Mouse (Mus musculus): ENCODE data around the gene Pi4k2a. TPM values are rescaled to one million over a fixed set of nuclear protein-coding genes. Genes with fewer than 3 reads are reported as not detected.

Pi4k2a gene
- polyA plus RNA-seq, 1 experiment, result 22.3 TPM

DNA sequence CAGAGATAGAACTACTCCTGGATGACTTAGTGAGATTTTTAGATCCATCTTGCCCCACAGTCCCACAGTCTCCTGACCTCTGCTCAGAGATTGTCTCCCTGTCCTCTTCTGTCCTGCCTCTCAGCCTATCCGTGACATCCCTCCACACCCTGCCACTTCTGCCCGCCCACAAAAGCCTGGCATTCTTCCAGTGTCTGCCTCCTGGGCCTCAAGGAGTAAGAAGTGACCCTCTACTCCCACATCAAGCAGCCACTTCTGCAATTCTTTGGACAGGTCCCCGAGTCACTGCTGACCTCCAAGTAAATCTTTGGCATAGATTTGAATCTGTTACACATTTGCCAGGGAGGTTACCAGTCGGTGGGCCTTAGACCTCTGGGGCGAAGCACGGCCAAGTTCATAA, 36.0 kb upstream of the Pi4k2a start:
- DNase-seq (ENCODE audit: low read depth in 1 of 2, low spot score in 2 of 2), result no peak
- WGBS, result 66% methylated on average over 6 of the region's 6 CpGs
- Histone ChIP-seq H3K4me3 (ENCODE audit: extremely low read depth, insufficient read depth, insufficient read length) (no peak overlapping the region), H3K4me1 (ENCODE audit: control insufficient read depth, insufficient read depth, insufficient read length) (no peaks in the 10 kb centered on the region), H3K27me3 (ENCODE audit: control insufficient read depth, insufficient read depth, low read length) (no peaks in the 10 kb centered on the region), H3K36me3 (ENCODE audit: control insufficient read depth, insufficient read depth, low read length) (no peaks in the 10 kb centered on the region), H3K27ac (ENCODE audit: insufficient read depth, low read length) (no peak overlapping the region)
- TF ChIP-seq POLR2A (IDR thresholded peaks at IDR 0.05; ENCODE audit: low read depth, low read length) (no peak), CTCF (IDR thresholded peaks at IDR 0.05; ENCODE audit: extremely low read depth, insufficient read depth, insufficient read length, insufficient replicate concordance) (no peak)

DNA sequence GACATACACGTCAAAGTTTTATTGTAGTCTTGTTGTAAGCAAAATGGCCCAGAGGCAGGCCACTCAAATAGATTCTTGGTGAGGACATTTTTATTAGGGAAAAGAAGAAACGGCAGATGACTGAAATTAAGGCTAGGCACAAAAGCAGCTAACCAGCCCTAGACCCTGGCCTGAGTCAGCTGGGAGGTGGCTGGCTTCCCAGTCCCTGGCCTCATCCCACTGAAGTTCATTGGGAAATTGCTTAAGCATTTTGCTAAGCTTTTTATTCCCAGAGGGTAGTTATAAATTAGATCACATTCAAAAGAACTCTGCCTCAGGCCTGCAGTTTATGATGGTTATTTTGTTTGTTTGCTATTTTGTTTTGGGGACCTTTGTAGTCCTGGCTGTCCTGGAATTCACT, 34.4 kb upstream of the Pi4k2a start:
- Histone ChIP-seq H3K4me3 (ENCODE audit: extremely low read depth, insufficient read depth, insufficient read length) (no peak overlapping the region), H3K4me1 (ENCODE audit: control insufficient read depth, insufficient read depth, insufficient read length) (no peaks in the 10 kb centered on the region), H3K27me3 (ENCODE audit: control insufficient read depth, insufficient read depth, low read length) (no peaks in the 10 kb centered on the region), H3K36me3 (ENCODE audit: control insufficient read depth, insufficient read depth, low read length) (no peaks in the 10 kb centered on the region), H3K27ac (ENCODE audit: insufficient read depth, low read length) (no peak overlapping the region)
- TF ChIP-seq POLR2A (IDR thresholded peaks at IDR 0.05; ENCODE audit: low read depth, low read length) (no peak), CTCF (IDR thresholded peaks at IDR 0.05; ENCODE audit: extremely low read depth, insufficient read depth, insufficient read length, insufficient replicate concordance) (no peak)
- DNase-seq (ENCODE audit: low read depth in 1 of 2, low spot score in 2 of 2), result no peak
- 84% methylated on average over 2 of the region's 2 CpGs for WGBS

DNA sequence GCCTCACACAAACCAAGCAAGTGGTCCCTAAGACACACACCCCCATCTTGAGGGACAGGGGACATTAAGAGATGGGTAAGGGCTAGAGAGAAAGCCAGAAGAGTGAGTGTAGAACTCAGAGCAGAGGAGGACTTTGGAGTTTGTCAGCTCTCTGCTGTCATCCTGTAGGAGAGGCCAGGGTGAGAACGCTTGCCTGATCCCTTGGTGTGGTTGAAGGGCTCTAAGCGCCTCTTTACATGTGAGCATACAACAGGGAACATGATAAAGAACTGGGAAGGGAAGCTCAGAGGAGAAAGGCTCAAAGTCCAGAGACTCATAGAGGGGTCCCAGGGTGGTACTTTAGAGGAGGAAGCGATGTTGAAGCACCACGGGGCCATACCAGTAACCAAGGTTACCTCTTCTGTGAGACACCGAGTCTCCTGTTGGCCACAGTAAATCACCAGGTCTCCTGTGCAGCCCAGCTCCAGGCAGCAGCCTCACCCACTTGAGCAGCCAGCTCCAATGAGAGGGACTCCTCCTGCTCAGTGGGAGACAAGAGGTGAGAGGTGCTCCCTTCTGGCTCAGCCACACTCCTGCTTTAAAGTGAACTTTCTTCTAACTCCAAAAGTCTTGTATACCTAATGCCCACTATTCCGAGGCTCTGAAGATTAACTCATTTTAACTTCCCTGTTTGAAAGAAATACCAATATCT, 33.4 kb upstream of the Pi4k2a start:
- H3K27ac ChIP-seq (ENCODE audit: insufficient read depth, low read length), result no peak overlapping the region
- no peaks in the 10 kb centered on the region for H3K4me1 ChIP-seq (ENCODE audit: control insufficient read depth, insufficient read depth, insufficient read length)
- TF ChIP-seq POLR2A (IDR thresholded peaks at IDR 0.05; ENCODE audit: low read depth, low read length), result no peak
- TF ChIP-seq CTCF (IDR thresholded peaks at IDR 0.05; ENCODE audit: extremely low read depth, insufficient read depth, insufficient read length, insufficient replicate concordance), result no peak
- 75% methylated on average over 6 of the region's 6 CpGs for WGBS
- DNase-seq (ENCODE audit: low read depth in 1 of 2, low spot score in 2 of 2), result no peak
- no peaks in the 10 kb centered on the region for H3K27me3 ChIP-seq (ENCODE audit: control insufficient read depth, insufficient read depth, low read length)
- H3K36me3 ChIP-seq (ENCODE audit: control insufficient read depth, insufficient read depth, low read length), result no peaks in the 10 kb centered on the region
- no peak overlapping the region for H3K4me3 ChIP-seq (ENCODE audit: extremely low read depth, insufficient read depth, insufficient read length)

DNA sequence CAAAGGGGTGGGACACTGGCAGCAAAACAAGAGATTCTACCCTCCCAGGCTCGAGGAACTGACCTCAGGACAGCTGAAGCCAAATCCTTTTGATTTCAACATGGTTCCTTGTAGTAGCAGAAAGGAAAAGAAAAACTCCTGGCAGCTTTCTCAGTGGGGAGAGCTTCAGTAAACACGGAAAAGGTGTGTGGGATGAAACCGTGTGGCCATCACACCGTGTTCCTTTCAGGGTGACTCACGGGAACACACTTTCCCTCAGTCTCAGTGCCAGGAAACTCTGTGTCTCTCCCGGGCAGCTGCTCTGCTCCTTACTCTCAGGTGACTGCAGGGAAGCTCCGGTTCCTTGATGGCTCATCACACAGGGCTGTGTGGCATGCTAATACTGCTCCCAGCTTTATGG, 31.8 kb upstream of the Pi4k2a start:
- Histone ChIP-seq H3K36me3 (ENCODE audit: control insufficient read depth, insufficient read depth, low read length) (no peaks in the 10 kb centered on the region), H3K4me1 (ENCODE audit: control insufficient read depth, insufficient read depth, insufficient read length) (no peaks in the 10 kb centered on the region), H3K27ac (ENCODE audit: insufficient read depth, low read length) (no peak overlapping the region), H3K27me3 (ENCODE audit: control insufficient read depth, insufficient read depth, low read length) (no peaks in the 10 kb centered on the region), H3K4me3 (ENCODE audit: extremely low read depth, insufficient read depth, insufficient read length) (no peak overlapping the region)
- DNase-seq (ENCODE audit: low read depth in 1 of 2, low spot score in 2 of 2), result no peak
- TF ChIP-seq CTCF (IDR thresholded peaks at IDR 0.05; ENCODE audit: extremely low read depth, insufficient read depth, insufficient read length, insufficient replicate concordance) (no peak), POLR2A (IDR thresholded peaks at IDR 0.05; ENCODE audit: low read depth, low read length) (no peak)
- 68% methylated on average over 7 of the region's 7 CpGs for WGBS

DNA sequence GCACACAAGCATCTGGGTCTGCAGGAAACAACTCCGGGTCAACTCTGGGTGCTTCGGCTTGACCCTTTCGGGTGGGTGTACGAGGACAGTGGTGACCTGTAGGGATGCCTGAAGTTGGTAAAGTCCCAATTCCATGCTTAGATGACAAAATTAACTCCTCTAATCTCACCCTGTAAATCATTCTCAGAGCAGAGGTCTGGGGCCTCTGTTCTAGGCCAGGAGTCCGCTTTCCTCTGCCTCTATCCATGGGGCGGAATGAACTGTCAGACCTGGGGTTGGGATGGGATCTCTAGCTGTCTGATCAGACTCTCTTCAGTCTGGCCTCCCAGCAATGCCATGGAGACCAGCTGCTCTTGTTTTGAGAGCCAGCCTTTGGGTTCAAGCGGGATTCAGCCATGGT, 28.8 kb upstream of the Pi4k2a start:
- no peaks in the 10 kb centered on the region for H3K36me3 ChIP-seq (ENCODE audit: control insufficient read depth, insufficient read depth, low read length)
- no peaks in the 10 kb centered on the region for H3K27me3 ChIP-seq (ENCODE audit: control insufficient read depth, insufficient read depth, low read length)
- H3K4me3 ChIP-seq (ENCODE audit: extremely low read depth, insufficient read depth, insufficient read length), result no peak overlapping the region
- TF ChIP-seq POLR2A (IDR thresholded peaks at IDR 0.05; ENCODE audit: low read depth, low read length) (no peak), CTCF (IDR thresholded peaks at IDR 0.05; ENCODE audit: extremely low read depth, insufficient read depth, insufficient read length, insufficient replicate concordance) (no peak)
- H3K4me1 ChIP-seq (ENCODE audit: control insufficient read depth, insufficient read depth, insufficient read length), result no peaks in the 10 kb centered on the region
- DNase-seq (ENCODE audit: low read depth in 1 of 2, low spot score in 2 of 2), result no peak
- 93% methylated on average over 7 of the region's 7 CpGs for WGBS
- H3K27ac ChIP-seq (ENCODE audit: insufficient read depth, low read length), result no peak overlapping the region

DNA sequence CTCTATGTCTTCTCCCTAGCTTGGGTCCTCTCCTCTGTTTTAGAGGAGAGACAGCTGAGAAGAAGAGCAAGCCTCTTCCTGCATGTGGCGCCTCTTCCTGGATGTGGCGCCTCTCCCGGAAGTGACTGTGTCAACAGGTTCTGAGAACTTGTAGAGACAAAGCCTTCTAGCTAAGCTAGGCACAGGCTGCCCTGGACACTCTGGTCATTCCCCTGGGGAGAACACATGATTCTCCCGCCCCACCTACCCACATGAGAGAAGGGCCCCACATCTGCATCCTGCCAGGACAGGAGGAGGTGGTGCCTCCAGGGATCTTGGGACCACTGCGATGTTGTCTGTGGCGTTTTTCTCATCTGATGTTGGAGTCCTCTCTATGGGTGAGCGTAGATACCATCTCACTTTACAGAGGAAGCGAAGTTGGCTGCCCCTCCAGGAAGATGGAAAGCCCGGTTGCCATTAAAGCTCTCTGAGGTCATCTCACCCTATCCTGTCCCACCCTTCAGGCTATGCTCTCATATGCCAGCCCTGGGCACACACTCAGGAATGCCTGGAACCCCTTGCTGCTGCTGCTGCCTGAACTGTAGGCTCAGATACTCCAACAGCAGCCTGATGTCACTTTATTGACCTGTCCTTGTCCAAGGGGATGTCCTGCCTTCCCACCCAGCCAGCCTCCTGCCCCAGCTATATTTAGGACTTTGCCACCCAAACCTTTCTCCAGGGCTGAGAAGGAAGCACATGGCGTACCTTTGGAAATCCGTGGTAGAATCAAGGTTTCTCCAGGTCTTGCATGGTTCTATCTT, 21.6 kb upstream of the Pi4k2a start:
- Histone ChIP-seq H3K4me3 (ENCODE audit: extremely low read depth, insufficient read depth, insufficient read length) (no peak overlapping the region), H3K4me1 (ENCODE audit: control insufficient read depth, insufficient read depth, insufficient read length) (no peaks in the 10 kb centered on the region), H3K27ac (ENCODE audit: insufficient read depth, low read length) (no peak overlapping the region), H3K27me3 (ENCODE audit: control insufficient read depth, insufficient read depth, low read length) (no peaks in the 10 kb centered on the region), H3K36me3 (ENCODE audit: control insufficient read depth, insufficient read depth, low read length) (no peaks in the 10 kb centered on the region)
- TF ChIP-seq POLR2A (IDR thresholded peaks at IDR 0.05; ENCODE audit: low read depth, low read length), result no peak
- TF ChIP-seq CTCF (IDR thresholded peaks at IDR 0.05; ENCODE audit: extremely low read depth, insufficient read depth, insufficient read length, insufficient replicate concordance), result no peak
- DNase-seq (ENCODE audit: low read depth in 1 of 2, low spot score in 2 of 2), result no peak
- 60% methylated on average over 11 of the region's 11 CpGs for WGBS

DNA sequence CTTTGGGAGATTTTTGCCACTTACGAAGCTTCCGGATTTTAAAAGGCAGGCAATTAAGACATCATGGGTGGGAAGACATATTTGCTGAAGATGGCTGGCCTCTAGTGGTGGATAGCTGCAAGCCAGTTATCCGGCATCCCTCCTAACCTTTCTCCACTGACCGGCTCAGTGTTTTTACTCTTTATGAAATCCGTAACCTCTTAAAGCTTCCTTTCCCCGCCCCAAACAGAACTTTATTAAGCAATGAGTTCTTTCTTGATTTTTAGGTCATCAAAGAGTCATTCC, 21.1 kb upstream of the Pi4k2a start:
- no peak overlapping the region for H3K4me3 ChIP-seq (ENCODE audit: extremely low read depth, insufficient read depth, insufficient read length)
- no peak for DNase-seq (ENCODE audit: low read depth in 1 of 2, low spot score in 2 of 2)
- H3K4me1 ChIP-seq (ENCODE audit: control insufficient read depth, insufficient read depth, insufficient read length), result no peaks in the 10 kb centered on the region
- no peaks in the 10 kb centered on the region for H3K27me3 ChIP-seq (ENCODE audit: control insufficient read depth, insufficient read depth, low read length)
- H3K36me3 ChIP-seq (ENCODE audit: control insufficient read depth, insufficient read depth, low read length), result no peaks in the 10 kb centered on the region
- no peak for TF ChIP-seq POLR2A (IDR thresholded peaks at IDR 0.05; ENCODE audit: low read depth, low read length)
- no peak for TF ChIP-seq CTCF (IDR thresholded peaks at IDR 0.05; ENCODE audit: extremely low read depth, insufficient read depth, insufficient read length, insufficient replicate concordance)
- WGBS, result 81% methylated on average over 6 of the region's 6 CpGs
- no peak overlapping the region for H3K27ac ChIP-seq (ENCODE audit: insufficient read depth, low read length)

Measured in spleen, adult 2 months (tissue).